Mouse (Mus musculus): ENCODE results near the gene Plp2.

The Plp2 gene

DNA sequence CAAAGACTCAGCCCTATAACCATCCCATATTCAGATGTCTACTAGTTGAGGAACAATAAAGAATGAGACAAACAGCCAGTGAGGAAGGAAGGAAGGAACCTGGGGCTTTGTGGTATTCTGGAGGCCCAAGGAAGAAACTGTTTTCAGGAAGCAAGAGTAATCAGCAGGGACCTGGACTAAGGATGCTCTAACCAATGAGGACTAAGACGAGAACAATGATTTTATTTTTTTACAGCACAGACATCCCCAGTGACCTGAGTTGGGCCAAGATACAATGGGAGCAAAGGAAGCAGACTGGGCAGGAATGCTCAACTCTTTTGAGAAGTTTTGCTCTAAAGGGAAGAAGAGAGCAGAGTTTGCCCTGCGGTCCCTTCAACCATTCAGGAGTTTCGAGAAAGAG, 8.3 kb downstream of the Plp2 start:
- no peak for DNase-seq (ENCODE audit: low spot score in 2 of 2)

DNA sequence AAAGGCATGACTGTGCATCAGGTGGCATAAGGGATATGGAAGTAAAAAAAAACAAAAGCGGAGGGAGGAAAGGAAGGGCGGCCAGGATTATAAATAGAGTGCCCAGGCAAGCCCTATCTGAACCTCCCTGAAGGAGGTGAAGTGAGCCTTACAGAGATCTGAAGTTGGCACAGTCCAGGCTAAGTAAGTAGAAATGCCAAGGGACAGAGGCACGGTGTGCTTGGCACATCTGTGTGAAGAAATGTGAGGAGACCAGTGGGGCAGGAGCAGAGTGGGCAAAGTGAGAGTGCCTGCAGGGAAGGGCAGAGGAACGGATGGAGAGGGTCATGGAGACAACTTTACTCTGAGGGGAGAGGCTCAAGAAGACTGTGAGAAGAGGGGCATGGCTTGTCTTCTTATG, 10.1 kb downstream of the Plp2 start:
- no peak for DNase-seq (ENCODE audit: low spot score in 2 of 2)

DNA sequence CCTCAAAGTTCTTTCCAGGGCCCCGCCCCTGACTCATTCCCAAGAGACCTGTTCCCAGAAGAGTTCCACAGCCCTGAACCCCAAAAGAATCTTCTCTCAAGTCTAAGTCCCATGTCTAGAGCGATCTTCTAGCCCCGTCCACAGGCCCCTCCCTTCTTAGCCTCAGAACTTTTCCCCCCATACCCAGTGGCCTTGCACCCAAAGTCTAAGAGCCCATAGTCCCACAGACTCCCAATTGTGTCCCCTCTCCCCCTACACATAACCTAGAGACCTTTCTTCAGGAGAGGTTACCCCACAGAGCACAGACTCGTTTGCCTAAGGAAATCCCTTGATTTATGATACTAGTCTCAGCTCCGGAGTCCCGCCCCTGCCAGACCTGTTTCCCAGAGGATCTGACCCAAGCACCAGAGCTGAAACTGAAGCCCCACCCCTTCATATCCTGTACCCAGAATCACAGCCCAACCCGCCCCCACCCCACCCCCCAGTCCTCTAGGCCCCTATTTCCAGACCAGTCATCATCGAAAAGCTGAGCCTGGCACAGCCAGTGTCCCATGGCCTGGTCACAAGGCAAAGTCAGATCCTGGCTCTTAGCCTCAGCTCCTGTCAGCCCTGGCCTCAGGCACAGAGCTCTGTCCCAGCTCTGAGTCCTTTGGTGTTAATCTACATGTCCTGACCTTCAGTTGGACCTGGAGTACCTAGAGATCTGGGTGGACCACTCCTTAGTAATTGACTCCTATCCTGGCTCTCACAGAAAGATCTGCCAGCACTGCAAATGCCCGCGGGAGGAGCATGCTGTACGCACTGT, 12.2 kb downstream of the Plp2 start:
- no peak for DNase-seq (ENCODE audit: low spot score in 2 of 2)

DNA sequence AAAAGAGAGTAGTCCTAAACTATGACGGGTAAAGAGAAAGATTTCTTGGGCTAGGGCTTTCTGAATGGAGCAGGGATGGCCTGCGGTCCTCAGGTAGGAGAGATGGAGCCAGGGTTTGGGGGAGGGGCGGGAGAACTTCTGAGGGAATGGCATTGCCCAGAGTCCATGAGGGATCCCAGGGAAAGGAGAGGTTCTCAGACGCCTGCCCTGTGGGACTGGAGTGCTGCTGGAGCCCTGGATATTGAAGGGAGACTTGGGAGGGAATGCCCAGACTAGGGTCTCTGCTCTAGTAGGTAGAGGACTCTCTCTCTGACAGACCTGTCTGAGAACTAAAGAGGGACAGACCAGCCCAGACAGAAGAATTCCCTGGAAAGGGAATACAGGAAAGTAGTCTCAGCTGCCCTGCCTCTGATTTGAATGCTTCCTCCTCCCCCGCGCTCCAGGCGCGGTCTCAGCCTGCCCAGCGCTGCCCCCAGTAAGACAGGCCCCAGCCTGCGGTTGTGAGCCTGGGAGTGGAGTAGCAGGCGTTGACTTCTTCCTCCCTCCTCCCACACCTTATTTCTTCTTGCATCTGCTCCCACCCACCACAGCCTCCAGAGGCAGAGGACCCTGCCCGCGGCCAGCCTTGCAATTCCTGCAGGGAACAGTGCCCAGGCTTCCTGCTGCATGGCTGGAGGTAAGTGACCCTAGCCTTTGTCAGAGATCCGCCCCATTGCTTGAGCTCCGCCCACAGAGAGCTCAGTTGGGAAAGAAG, 13.0 kb downstream of the Plp2 start:
- DNase-seq (ENCODE audit: low spot score in 2 of 2): peak in 1 of 2 experiments; percentile 38

DNA sequence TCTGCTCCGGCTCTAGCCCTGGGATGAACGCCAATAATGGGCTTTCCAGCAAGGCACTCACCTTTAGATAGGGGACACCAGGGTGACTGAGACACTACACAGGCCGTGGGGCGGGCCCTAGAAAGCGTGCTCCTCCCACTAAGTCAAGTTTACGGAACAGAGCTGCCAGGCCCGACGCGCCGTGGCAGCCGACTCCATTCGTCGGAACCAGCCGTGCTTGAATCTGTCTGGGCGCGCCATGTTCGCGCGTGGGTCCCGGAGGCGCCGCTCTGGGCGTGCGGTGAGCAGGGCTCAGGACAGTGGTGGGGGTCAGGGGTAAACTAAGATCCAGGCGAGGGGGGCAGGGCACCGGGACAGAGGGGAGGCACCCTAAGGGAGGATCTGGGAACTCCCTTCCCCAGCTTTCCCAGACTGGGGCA, 14.0 kb downstream of the Plp2 start, which contains the start of gene Prickle3:
TSS of gene Prickle3 (plus strand) at position 40 of the 419 bp plus-strand sequence.
- peak in 1 of 2 experiments; percentile 29 for DNase-seq (ENCODE audit: low spot score in 2 of 2)

DNA sequence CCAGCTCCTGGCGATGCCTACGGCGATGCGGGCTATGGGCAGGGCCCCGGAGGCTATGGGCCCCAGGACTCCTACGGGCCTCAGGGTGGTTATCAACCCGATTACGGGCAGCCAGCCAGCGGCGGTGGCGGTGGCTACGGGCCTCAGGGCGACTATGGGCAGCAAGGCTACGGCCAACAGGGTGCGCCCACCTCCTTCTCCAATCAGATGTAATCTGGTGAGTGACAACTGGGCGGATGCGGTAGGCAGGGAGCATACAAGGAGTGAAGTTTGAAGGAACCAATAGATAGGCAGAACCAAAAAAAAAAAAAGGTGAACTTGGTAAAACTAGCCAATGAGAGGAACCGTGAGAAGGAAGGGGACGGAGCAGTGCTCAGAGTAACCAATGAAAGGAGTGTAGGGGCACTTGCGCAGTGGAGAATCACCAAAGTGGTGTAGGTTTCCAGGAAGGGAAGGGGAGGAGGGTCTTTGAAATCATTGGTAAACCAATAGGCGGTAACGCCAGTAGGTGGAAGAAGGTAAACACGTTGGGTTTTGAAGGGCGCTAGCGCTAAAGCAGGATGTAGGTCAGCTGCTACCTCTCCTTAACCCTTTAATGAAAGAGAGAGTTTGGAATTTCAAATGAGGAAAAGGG, 22.4 kb downstream of the Plp2 start:
- peak; percentile 69 to 74 for DNase-seq (ENCODE audit: low spot score in 2 of 2)

DNA sequence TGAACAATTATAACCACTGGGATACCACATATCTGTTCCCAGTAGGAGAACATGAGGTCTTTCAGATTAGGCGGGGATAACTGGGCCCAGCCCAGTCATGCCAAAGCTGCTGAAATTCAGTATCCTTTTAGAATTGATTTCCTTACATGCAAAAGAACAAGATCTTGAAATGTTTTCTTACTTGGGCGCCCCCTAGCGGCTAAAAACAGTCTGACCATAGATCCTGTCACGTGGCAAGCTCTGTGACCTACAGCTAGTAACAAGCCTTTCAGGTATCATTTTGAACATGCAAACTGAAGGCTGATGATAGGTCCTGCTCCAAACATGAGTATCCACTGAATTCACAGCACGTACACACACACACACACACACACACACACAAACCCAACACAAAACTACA, 25.8 kb downstream of the Plp2 start:
- peak; percentile 46 to 84 for DNase-seq (ENCODE audit: low spot score in 2 of 2)

DNA sequence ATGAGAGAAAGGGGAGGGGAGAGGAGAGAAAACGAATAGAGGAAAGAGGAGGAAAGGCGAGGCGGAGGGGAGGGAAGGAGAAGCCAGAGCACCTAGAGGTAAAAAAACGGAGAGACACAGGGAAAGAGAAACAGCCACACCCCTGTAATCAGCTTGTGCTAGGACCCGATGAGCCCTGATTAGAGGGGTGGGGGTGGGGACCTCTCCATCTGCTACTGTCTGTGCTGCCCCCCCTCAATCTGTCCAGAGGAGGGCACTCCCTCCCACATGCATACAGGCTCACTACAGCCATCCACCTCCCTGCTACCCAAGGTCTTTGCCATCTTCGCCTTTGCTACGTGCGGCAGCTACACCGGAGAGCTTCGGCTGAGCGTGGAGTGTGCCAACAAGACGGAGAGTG, 30.4 kb downstream of the Plp2 start:
- DNase-seq (ENCODE audit: low spot score in 2 of 2): no peak

DNA sequence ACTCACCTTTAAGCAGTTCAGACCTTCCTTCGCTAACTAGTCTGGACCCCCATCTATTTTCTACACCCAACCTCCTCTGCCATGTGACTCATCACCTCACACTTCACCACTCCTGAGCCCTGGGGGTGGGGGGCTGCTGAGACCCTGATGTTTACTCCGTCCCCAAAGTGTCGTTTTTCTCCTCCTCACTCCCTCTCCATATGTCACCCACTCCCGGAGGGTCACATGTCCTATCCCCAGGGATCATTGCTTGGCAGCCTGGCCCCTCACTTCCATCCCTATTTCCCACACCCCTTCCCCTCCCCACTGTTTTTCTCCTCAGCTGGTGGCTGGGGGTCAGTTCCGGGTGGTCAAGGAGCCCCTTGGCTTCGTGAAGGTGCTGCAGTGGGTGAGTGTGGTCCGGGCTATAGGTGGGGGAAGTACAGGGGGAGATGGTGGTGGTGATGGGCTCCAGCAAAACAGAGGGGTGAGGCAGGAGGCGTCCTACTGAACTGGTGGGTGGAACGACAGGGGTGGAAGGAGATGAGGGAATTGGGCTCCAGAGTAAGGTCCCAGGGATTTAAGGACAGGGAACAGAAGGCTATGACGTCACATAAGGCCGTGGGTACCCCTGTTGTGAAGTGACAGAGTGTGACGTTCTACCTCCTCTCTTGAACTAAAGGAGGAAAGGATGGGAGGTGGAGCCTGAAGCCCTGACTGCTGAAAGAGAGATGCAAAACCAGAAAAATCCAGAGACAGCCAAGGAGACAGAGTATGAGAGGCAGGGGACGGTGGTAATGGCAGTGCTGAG, 31.5 kb downstream of the Plp2 start:
- no peak for DNase-seq (ENCODE audit: low spot score in 2 of 2)

DNA sequence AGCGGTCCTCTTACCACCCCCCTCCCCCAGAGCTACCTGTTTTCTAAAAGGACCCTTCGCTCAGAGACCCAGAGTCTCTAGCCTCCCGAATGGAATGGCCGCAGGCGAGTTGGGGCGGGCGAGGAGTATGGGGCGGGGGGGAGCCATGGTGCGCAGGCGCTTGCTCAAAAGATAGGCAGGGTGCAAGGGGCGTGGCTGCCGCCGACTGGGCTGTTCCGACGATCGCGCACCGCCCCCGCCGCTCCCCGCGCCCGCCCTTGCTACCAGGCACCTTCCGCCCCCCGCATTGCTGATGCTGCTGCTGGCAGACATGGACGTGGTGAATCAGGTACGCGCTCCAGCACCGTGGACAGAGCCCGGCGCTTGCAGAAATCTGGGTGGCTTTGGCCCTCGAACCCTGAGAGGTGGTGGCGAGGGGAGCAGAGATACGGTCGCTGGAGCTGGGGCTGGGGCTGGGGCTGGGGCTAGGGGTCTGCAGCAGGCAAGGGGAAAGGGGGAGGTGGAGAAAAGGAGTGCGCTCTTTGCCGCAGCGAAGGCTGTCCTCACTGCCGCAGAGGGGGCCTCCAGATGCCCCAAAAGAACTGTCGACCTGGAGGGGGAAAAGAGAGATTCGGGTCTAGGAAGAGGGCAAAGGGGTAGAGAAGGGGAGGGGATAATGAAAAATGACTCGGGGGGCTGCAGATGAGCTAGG, 32.6 kb downstream of the Plp2 start, which contains the start of gene Syp:
TSS of gene Syp (plus strand) at position 71 of the 691 bp plus-strand sequence.
- peak; percentile 63 to 70 for DNase-seq (ENCODE audit: low spot score in 2 of 2)

DNA sequence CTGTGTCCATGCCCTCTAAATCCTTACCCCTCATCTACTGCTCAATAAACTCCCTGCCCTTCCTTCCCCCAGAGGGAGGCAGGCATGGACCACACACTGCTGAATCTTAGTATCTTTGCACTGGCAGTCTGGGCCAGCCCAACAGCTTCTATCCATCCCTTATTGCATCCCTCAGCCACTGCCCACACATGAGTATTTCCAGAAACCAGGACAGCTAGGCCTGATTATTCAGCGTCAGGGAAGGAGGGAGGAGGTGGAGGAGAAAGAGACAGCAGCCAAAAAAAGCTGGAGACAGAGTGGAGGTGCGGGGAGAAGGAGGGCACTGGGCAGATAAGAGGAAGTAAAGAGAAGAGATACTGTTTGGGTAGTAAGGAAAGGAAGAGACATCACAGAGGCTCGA, 36.1 kb downstream of the Plp2 start:
- no peak for DNase-seq (ENCODE audit: low spot score in 2 of 2)

DNA sequence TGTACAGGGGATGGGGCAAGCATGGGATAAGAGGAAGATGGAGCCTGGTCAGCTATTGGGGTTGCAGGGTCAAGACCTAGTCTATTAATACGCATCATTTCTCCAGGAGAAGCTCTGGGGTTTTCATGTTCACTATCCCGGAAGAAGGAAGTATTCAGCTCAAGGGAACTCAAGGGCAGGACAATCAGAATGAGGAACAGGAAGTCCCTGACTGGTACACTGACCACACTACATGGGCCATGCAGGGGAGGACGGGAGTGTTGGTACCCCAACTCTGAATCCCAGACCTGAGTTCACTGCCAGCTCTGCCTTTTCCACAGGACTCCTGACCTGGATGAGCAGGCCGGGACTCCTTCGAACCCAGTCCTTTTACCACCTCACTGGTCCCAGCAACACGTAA, 38.6 kb downstream of the Plp2 start:
- DNase-seq (ENCODE audit: low spot score in 2 of 2): no peak
